Mouse (Mus musculus): ENCODE measurements around the gene Sept6.
A peak's percentile ranks its signal among the peaks of the same experiment; 100 is the strongest.

The Sept6 gene

DNA sequence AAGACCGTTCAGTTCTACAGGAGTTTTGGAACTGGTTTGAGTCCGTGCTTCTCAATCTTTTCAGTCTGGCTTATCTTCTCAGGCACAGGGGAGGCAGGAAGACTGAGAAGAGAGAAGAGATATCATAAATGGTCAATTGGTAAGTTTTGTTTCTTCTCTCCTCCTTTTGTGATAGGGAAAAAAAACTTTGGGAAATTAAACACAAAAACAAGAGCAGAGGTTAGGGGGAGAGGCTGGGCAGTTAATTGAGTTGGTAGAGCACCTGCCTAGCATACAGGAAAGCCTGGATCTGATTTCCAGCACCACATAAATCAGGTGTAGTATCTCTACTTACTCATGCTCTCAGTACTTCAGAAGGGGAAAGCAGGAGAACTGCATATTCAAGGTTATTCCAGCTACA lies at the start of gene Sept6:
Gene Sept6, minus strand, starts transcription at position 101 of the 400 bp plus-strand sequence.
- no peak for DNase-seq

DNA sequence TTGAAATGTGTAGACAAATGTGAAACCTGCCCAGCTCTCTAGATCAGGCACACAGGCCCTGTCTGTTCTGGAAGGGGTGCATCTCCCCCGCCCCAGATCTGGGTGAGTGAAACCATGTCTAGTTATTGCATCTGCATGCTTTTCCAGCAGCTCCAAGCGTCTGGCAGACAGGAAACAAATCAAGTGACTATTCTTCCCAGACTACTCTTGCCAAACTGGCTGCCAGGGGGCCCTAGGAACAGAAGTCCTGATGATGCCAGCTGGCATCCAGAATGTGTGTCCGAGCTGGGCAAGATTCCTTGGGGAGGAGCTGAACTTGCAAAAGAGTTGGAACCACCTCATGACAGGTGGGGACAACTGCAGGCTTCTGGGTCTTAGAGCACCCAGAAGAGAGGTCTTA lies 36.8 kb upstream of the Sept6 start:
- no peak for DNase-seq

DNA sequence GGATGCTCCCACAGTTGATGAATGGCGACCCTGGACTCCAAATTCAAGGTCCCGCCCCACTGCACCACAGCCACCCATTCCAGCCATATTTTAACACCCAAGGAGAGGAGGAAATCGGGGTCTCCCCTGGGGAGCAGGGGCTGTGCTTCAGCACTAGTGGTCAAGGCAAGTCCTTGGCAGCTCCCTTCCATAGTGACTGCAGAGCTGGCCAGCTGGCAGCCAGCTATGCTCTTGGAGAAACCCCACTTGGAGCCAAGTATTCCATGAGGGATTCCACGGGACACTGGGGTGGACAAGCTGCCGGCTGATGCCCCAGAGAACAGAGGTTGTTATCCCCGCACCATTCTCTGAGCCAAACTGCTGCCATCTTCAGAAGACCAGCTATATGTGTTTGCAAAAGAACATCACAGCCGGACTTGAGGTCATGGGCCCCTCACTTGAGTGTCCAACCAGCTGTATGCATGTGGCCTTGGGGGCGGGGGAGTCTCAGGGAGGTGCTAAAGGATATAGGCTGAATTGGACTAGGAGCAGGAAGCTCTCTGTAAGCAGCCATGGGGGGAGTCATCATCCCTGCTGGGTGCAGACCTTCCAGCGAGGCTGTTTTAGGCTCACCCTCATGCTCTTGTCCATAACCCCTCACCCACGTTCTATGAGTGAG lies 32.2 kb upstream of the Sept6 start:
- DNase-seq, result no peak

DNA sequence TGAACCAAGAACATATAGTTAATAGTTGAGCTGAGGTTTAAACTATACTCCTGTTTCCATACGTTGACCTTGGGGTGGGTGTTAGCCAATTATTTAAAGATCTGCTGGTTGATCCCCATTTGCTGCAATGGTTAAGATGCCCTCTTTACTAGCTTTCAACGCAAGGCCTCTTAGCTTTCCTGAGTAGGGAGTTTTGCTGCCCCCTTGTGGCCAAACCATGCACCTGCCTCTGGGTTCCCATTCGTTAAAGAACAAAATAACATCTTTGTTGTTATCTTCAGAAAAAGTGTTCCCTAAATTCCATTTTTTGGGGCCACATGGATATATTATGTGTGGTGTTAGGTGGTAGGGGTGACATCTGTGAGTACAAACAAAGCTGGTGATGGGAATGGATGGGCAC lies 31.1 kb upstream of the Sept6 start:
- DNase-seq, result peak; percentile 73

DNA sequence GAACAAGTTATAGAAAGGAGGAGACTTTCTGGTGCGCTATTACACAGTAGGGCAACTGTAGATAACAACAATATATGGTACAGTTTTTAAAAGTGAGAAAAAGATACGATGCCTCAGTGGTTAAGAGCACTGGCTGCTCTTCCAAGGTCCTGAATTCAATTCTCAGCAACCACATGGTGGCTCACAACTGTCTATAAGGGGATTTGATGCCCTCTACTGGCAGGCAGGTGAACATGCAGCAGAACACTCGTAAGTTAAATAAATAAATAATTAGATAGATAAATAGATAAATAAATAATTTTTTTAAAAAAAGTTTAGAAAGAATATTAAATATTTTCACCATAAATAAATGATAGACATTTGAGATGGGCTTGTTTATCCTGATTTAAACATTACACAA lies 27.5 kb upstream of the Sept6 start:
- DNase-seq, result no peak

DNA sequence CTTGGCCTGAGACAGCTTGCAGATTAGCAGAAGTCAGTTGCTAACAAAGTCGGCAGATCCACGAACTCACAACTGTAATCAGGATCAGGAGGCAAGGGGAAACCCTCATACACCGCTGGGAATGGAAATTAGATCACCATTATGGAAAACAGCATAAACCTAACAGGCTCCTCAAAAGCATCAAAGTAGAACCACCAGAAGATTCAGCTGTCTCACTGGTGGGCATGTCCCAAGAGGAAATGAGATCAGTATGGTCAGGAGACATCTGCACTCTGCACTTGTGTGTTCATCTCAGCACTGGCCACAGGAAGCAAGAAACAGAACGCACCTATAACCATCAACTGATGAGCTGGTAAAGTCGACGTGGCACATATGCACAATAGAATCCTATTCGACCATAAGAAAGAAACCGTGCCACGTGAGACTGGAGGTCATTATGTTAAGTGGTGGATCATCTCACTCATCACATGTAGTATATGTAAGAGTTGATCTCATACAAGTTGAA lies 26.6 kb upstream of the Sept6 start:
- DNase-seq, result no peak

DNA sequence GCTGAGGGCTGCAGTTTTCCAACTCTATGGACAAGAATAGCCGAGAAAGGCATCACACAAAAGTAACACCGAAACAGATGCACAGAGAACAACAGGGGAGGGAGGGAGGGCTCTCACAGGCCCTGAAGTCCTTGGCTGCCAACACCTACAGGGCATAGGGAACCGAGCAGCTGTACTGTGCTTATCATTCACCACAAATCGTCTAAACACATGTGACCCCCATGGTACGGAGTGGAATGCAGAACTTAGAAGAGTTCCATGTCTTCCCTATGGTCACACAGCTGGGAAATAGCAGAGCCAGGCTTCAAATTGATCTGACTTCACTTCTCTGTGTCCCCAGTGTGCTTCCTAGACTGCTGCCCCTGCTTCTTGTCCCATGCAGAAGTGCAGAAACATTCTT lies 22.3 kb upstream of the Sept6 start:
- DNase-seq, result no peak

DNA sequence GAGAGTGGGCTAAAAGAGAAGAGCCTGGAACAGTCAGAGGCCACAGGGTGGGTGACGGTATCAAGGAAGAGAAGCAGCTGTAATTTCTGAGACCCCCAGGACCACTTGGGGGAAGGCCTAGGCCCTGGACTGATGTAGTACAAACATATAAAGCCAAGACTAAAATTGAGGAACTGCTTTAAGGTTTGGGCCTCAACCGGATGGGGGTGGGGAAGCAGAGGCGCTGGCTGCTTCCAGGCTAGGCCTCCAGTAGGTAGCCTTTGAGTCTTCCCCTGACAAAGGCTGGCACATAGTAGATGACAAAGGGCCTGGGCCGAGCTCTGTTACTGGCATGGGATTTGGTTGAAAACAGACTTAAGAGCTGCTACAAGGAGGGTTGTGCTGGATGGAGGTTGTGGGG lies 555 bp downstream of the Sept6 start:
- no peak for DNase-seq

DNA sequence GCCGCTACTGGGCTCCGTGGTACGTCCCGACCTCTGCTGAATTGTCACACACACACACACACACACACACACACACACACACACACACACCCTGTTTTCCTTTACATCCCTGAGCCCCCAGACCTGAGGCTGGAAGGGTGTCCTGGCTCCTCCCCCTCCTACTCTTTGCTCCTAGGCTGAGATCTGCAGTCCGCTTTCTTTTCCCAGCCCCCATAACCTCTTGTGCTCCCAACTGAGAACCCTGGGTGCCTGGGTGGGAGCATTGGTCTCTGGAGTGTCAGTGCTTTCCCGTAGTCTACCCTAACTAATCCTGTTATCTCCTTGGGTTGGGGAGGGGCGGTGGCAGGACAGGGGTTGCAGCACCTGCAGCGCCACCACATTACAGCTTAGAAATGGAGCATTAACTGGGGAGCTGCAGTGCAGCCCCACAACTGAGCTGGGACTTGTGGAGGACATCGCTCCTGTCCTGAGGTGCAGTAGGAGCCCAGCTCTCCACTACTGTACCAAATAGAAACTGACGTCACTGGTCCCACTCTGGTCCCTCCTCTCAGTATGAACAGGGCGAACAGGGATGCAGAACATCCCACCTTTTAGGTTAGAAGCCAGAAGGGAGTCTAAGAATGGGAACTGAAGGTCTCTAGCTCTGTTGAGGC lies 1.7 kb downstream of the Sept6 start:
- DNase-seq, result no peak

DNA sequence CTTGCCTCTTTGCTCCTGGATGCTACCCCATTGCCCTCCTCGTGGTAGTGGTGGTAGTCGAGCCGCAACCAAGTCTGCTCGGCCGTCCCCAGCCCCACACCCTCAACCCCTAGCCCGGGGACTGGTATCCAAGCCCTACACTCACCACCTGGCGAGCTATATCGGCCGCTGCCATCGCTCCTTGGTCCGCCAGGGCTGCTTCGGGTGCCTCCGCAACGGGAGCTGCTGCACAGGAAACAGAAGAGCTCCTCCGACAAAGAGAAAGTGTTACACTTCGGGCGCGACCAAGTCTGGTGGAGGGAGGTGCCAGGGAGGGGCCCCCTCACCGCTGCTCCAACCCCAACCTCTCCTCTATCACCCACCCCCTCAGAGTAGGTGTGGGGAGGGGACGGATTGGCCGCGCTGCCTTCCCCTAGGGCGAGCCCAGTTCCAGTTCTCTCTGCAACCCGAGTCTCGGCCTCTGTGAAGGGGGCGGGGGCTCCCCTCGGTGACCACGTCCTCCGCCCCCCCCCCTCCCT lies 2.3 kb downstream of the Sept6 start:
- DNase-seq, result peak; percentile 59

DNA sequence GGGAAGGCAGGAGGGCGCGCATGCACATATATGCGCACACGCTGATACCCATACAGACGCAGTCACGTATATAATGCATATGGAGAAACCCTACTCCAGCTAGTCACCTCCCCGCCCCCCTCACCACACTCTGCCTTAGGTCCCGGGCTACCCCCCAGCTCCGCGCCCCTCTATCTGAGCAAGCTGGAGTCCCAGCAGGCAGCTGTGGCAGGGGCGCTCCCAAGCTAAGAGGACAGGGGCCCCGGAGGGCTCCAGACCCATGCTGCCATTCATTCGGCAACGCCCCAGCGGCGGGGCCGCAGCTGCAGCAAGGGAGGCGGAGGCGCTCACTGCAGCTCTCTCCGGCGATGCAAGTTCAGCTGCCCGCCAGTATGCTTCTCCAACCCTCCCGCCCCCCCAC lies 2.8 kb downstream of the Sept6 start:
- DNase-seq, result no peak

DNA sequence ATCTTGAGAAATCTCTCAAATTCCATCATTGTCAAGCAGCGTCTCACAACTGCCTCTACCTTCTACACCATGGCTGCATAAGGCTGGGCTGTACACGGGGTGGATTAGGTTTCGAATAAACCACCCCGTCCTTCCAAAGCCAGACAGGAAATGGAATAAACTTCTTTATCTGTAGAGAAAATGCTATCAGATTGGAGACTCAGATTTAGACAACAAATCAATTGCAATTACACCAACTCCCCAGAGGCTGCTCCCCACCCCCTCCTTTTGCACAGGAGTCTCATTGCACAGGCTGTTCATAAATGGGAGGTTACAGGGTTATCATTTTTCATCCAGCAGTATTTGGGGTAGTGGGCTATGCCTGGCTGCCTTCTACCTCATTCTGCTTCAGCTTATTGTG lies 3.7 kb downstream of the Sept6 start:
- no peak for DNase-seq

DNA sequence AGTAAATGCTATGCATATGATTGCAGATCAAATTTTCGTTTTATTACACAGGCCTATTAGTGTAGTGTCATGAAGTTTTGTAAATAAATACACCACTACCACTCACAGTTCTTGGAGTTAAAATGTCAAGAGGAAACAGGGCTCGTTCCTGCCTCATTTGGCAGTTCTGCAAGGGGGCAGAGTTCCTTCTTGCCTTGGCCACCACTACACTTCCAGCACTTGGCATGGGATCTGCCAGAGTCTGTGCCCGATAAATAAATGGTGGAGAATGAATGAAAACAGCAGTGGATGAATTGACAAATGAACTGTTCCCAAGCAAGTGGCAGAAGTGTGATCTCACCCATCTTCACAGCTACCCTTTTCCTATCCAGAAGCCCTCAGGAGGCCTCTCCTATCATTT lies 6.6 kb downstream of the Sept6 start:
- no peak for DNase-seq

DNA sequence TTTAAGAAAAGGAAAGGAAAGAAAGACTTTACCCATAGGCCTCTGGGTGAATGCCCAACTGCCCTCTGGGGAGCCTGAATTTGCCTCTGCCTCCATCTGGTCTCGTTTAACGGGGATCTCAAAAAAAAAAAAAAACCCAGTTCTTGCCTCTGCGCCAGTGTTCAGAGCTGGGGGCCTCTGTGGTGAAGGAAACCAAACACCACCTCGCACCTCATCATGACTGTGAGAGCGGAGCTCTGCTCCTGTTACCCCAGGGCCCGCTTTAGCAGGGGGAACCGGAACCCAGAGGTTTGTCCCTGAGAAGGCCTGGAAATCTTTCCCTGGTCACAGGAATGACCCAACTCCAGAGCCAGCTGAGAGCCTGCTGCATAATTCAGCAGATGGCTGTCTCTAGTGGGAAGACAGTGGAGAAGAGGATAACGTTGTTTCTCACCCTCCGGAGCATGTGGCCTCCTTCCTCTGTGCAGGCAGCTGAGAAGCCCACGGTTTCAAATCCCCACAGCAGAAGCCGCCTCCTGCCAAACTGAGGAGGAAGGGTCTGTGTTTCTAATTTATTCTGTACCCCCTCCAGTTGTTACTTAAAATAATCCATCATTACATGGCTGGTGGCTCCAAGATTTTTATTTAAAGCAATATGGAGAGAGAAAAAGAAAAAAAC lies 7.8 kb downstream of the Sept6 start:
- DNase-seq, result no peak

DNA sequence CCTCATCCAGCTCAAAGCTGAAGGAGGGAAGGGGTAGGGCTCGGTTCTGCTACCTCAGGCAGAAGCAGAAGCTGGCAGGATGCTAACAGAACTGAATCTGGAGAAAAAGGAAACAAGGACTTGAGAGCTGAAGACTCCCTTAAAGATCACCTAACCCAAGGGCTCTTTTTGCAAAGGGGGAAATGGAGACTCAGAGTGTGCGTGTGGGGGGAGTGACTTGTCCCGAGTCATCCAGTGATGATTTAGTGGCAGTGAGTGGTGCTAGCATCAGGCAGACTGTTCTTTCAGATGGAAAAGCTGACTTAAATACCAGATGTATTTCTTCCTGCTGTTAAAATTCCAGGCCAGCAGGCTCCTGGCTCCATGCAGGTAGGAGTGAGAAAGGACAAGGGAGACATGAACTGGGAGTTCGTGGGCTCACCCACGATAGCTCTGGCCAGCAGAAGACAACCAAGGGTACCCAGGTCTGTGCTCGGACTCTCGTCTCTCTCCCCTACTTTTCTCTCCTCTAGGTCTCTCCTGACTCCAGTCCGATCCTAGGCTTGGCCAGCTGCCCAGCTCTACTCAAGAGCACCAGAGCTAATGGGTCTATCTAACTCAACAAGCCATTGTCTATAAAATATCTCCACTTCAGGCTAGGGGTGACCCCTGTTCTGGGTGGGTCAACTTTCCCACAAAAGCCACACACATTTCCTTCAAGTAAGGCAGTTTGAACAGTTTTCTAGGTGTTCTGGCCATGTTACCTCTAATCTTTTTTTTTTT lies 8.5 kb downstream of the Sept6 start:
- DNase-seq, result no peak

DNA sequence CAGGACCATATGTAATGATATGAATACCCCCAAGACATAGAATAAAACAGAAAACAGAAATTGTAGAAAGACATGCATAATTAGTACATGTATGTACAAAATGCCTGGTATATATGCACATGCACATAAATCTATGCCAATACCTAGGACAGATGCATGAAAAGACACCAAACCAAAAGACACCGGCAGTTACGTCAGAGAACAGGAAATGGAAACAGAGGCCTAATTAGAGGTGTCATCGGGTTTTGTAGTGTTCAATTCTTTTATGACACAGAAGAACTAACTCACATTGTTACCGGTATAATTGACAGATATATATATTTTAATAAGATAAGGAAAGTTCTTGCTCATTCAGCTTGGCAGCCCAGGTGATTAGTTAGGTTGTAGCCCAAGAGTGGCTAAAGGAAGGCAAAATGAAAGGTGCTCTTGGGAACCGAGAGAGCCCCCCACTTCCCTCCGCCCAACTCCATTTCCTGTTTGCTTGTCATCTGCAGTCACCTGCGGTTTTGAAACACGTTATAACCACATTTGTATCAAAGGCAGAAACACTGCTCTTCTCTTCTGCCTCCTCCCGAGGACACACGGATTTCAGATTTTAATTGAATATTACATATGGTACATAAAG lies 10.9 kb downstream of the Sept6 start:
- no peak for DNase-seq

DNA sequence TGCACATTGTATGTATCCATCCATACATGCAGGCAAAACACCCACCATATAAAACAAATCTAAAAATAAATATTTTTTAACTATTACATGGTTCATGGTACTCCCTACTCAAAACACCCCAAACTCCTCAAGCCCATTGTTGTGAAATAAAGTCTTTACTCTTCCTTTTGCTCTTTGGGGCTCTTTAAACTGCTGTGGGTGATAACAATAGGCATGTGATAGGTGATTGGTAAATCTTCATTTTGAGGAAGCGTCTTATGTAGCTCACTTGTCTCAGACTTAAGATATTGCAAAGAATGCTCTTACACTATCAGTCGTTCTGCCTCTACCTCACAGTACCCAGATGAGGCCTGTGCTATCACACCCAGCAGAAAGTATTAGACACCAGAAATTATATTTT lies 13.7 kb downstream of the Sept6 start:
- no peak for DNase-seq

DNA sequence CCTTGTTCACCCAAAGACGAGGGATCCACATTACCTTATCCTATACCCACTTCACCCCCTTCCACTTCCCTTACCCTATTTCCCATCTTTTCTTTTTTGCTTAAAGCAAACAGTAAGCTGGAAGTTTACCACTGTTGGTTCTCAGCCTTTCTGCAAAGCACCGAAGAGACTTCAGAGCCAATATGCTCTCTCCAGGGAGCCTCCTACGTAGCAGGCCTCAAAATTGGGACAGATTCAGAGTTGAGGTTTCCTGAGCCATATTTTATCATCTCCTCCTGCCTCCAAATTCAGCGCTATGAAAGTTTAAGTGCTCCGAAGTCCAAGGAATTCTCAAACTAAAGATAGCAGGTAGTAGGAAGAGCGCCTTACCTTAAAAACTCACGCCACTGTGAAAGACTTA lies 14.6 kb downstream of the Sept6 start:
- no peak for DNase-seq

DNA sequence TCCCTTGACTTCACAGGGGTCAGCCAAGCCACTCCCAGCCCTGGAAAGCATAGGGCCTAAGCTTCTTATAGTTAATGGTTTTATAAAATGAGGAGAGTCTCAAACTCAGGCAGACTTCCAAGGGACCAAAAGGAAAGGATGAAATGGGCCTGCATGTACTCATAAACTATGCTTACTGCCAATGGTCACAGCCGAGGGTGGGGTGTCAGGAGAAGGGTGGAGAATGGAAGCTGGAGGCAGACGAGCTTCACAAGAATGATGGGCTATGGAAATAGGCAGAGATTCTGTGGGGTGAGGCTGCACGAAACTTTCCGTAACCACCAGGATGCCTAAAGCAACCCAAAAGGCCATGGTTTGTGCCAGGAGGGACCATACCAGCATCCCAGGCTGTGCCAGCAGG lies 15.3 kb downstream of the Sept6 start:
- no peak for DNase-seq

DNA sequence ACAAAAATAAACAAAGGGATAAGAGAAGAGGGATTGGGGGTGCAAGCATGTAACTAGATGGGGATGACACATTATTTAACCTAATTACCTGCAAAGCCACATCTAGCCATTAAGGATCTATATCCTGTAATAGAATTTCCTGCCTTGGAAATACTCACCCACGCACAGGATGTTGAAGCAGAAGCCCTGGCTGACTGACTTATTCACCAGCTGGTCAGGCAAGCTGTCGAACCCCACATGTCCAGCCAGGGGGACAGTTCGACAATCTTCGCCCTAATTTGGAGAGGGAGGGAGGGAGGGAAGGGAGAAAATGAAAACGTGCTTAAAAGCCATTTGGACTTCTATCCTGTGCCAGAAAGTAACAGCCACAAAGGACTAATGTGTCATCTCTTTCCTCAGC lies 16.7 kb downstream of the Sept6 start:
- DNase-seq, result no peak

DNA sequence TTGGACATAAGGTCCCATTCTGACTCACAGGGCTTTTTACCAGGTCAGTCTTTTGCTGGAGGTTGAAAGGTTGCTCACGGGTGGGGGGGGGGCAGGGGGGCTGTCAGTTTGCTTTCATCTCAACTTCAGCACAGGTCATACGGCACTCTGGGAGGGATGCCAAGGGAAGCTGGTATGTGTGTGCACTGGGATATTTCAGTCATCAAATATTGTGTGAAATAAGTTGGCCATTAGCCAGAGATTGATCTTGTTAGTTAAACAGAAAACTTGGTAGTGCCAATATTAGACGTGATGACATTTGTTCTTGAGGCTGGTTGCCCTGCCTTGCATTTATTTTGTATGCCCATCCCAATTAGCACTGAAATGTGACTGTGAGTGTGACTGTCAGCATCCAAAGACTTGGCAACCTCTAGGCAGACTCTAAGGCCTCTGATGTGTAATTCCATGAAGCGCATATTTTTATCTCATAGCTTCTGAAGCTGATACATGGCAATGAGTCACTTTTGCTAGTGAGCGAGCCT lies 18.6 kb downstream of the Sept6 start:
- no peak for DNase-seq

DNA sequence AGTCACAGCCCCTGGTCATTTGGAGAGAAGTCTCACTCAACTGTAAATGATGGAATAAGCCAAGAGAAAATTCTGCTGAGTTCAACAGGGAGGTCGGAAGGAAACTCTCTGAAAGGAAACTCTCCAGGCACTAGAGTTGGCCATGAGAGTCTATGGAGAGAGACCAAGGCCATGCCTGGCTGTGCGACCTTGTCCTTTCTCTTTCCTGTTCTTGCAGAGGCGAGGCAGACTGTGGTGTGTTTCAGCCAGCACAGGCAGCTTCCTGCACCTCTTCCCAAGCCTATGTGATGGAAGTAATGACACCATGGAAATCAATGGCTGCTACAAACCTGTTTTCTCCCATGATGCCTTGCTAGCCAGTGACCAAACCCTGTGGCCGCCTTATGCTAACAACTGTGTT lies 20.4 kb downstream of the Sept6 start:
- no peak for DNase-seq

DNA sequence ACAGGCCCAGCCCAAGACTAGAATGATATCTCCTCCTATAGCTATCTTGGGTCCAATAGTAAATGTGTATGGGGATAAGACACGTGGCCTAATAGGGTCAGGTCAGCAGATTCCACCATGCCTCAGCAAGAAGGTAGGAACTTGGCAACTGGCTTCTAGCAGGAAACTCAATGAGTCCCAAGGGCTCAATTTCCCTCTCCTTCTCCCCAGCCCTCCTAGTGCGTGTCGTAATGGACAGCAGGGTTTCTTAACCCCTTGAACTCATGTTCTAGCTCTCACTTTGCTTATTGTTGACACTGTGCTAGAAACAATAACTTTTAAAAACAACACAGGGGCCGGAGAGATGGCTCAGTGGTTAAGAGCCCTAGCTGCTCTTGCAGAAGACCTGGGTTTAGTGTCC lies 22.1 kb downstream of the Sept6 start:
- DNase-seq, result no peak
